Mouse (Mus musculus) layer of hippocampus, adult 8-10 months (tissue): ENCODE measurements around the gene Clcn1. TPM values are rescaled to one million over a fixed set of nuclear protein-coding genes. Genes with fewer than 3 reads are reported as not detected.

Experiments
- DNase-seq, 2 experiments: peaks; one replicate each; pipeline ENCODE4 v3.0.0; 2022; ENCODE audit warnings: low spot score in 2 of 2
- total RNA-seq, 4 experiments: library from RNA; stranded (reverse); gene quantifications; 2 replicates each; pipeline ENCODE4 v1.2.4; 2022

Gene Clcn1
- 1 to 10 TPM; 2.9 to 4.3 (median 3.4) TPM for total RNA-seq

DNA sequence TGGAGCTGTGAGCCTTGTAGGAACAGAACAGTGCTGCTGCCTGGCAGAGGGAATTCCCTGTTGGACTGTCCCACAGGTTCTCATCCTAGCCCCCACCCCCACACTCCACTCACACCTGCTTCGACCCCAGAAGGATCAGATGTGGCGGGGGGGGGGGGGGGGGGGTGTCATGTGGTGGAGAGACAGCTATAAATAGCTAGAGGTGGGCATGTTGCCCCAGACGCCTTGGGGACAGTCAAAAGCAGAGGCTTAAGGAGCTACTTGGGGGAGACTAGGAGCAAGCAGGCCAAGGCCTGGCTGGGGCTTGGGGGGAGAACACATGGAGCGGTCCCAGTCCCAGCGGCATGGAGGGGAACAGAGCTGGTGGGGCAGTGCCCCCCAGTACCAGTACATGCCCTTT lies at the start of gene Clcn1:
Clcn1 (plus strand) TSS at position 238 of the 400 bp plus-strand sequence.
- no peak for DNase-seq

DNA sequence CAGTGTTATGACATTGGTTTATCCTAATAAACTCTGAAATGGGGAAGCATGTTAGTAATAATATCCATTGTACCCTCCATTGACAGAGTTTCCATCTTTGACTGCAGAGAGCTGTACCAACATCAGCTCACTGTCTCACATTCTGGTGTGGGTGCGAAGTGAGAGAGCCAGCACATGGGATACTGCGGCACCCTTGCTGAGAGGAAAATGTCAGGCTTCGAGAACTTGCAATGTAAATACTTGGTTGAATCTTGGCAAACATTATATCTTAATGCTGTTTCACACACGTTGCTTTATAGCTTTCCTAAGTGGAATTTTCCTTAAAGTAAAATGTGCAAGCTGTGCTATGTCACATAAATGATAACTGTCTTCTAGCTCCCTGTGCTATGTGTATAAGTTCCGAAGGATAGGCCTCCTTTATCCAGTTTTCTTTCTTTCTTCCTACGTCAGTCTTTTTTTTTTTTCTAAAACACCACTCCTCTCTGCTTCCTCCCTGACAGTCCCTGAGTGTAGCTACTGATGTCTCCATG lies 49.1 kb upstream of the Clcn1 start:
- DNase-seq: no peak

- DNase-seq: no peak
Measured at GRCm38 (mm10) chr6:42241311-42242045, 45.0 kb upstream of the Clcn1 start.

- DNase-seq: peak; percentile 56 to 58
Measured at GRCm38 (mm10) chr6:42245711-42246353, 40.7 kb upstream of the Clcn1 start, which contains the start of gene Gstk1. Gene Gstk1 (plus strand): TSS chr6:42245935.

DNA sequence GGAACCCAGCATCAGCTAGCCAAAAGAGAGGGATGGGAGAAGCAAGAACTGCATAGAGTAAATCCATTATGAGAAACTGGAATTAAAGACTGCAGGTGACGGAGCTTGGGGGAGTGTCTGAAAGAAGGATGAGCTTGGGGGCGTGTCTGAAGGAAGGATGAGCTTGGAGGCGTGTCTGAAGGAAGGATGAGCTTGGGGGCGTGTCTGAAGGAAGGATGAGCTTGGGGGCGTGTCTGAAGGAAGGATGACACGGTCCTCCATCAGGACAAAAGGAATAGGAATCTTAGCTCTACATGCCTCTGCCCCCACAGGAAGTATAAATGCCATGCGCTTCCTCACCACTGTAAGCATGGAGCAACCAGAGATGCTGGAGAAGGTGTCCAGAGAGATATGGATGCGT lies 39.3 kb upstream of the Clcn1 start:
- DNase-seq: no peak

GRCm38 (mm10) chr6:42247981-42248380 lies 38.5 kb upstream of the Clcn1 start:
- no peak for DNase-seq

DNA sequence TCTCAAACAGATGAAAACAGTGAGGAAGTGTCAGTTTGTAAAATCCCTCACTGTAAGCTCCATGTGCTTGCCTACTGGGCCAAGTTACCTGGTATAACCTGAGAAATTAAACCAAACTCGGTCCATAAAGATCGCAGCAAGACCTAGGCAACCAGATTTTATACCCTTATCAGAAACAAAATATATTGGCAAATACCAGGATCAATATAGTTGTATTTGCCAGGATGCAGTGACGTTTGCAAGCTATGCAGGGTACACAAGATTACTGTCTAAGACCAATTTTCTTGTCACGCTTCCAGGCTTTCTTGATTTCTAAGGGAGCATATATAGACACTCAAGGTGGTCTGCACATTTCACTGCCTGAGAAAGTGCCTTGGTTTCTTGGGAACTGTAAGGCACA lies 34.7 kb upstream of the Clcn1 start:
- no peak for DNase-seq

DNA sequence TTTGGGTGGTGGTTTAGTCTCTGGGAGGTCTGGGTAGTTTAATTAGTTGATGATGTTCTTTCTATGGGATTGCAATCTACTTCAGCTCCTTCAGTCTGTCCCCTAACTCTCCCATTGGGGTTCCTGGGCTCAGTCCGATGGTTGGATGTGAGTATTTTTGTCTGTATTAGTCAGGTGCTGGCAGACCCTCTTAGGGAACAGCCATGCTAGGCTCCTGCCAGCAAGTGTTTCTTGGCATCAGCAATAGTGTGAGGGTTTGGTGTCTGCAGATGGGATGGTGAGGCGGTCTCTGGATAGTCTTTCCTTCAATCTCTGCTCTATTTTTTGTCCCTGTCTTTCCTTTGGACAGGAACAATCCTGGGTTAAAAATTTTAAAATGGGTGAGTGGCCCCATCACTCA lies 33.4 kb upstream of the Clcn1 start:
- no peak for DNase-seq

- DNase-seq: peak in 1 of 2 experiments; percentile 51
Measured at GRCm38 (mm10) chr6:42257303-42257863, 29.1 kb upstream of the Clcn1 start.

DNA sequence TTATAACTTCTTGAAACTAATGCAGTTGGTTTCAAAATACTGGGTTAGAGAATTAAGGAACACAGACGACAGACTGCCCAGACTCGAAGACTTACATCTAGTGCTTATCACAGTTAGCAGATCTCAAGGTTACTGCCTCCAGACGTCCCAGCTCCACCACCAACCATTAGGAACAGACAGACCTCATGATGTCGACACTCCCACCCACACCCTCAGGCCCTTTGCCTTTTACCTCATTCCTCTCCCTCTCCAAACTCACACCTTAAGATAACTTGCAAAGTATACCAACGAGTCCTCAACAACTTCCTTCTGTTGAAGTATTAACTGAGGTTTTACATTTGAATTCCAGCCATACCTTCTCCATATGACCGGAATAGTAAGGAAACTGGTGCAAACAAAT lies 26.1 kb upstream of the Clcn1 start:
- no peak for DNase-seq

DNA sequence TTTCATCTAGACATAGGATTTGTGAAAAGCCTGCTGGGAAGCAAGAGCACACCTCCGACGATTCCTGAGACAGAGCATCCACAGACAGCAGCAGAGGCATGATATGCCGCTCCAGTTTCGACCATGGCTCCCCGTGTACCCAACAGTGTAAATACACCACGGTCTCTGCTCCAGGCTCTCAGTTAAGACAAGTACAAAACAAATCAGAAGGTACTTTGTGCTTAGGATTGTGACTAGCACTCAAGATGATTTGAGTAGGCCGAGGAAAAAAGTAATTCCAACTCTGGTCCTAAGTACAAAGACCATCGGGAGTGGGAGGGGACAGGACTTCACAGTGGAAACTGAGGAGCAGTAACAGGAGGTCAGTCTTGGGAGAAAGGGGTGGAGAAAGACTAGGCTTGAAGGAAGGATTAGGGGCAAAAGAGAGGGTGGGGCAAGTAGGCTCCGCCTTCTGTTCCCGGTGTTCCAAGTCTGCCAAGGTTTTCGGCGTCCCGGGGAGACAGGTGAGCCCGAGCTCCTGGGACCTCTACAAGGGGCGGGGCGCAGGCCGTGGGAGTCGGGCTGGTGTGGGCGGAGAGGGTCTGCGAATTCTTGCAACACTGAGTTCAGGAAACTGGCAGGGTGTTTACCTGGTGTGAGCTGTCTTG lies 24.8 kb upstream of the Clcn1 start, which contains the start of gene Tmem139:
Tmem139 (plus strand) TSS at position 447 of the 647 bp plus-strand sequence.
- DNase-seq: no peak

DNA sequence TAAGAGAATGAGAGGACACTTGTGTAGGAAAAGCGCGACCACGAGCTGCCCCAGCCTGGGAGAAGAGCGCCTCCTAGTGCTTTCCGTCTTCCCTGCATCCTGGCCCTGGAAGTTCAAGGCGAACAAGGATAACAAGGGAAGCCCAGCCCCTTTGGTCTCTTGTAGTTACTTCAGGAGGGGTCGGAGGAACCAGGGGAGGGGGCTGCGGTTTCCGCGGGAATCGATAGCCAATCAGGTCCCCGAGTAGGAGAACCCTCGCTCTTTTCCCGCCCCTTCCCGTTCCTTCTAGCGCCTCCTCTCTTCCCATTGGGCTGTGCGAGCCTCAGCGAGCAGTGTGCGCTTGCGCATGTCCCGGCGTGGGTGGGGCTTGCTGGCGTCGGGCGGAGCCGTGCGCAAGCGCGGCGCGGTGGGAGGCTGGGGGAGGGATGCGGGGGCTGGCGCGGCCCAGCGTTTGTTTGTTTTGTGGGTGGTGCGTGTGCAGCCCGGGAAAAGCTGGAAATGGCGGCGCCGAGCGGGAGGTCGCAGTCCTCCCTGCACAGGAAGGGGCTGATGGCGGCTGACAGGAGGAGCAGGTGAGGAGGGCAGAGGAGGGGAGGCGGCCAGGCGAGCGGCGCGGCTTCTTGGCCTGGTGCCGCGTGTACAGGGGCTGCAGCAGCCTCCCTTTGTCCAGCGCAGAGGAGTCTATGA lies 21.7 kb upstream of the Clcn1 start, which contains the start of gene Casp2:
Casp2 (plus strand) TSS at position 360 of the 687 bp plus-strand sequence.
- DNase-seq: peak; percentile 98 to 99

DNA sequence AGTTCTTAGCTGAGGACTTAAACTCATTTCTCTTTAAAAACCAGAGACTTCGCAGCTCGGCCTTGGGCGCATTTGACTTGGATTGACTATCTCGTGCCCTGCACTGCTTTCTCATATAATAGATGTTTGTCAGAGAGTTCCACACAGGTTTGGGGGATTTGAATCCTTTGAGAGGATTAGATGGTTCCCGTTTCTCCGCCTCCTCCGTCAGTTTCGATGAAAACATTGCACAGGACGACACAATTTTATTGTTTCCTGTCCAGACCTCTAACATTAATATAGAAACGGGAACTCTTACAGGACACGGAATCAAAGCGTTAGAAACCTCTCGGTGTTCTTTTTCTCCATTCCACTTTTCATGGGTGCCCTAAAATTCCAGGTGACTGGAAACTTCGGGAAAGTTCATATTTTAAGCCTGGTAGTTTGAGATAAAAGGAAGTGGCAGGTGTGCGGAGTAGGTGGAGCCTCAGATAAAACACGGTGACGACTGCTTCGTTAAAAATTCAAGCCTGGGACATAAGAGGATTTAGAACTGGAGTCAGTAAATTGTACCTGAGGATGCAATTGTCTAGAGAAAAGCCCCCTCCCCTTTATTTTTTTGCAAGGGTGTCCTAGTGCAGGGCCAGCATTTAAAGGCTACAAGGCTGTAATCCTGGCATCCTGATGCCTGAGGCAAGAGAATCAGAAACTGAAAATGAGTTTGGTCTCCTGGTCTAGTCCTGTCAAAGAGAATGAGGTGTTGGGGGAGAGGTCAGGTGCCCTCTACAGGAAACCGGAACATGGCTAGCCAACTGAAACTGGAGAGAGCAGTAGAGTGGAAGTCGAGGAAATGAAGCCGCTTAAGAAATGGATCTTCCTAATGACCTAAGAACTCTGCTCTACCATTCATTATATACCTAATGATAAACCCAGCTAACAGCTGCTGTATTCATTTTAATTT lies 20.8 kb upstream of the Clcn1 start:
- DNase-seq: no peak

DNA sequence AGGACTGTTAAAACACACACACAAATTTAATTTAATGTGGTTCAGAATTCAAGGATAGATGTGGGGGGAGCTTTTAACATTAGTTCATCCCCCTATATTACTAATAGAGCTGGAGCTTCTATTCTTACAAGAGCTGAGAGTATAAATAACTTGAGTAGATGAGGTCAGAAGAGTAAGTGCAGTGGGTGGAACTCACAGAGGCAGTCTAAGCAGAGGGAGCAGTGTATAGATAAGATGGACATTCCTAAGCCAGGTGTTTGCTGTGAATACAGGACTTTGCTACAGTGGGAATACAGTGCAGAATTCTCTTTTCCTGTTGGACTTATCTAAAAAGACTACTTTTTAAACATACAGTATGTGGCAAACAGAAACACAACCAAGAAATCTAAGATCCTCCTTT lies 15.7 kb upstream of the Clcn1 start:
- no peak for DNase-seq

GRCm38 (mm10) chr6:42276151-42276550 lies 10.3 kb upstream of the Clcn1 start:
- DNase-seq: no peak

DNA sequence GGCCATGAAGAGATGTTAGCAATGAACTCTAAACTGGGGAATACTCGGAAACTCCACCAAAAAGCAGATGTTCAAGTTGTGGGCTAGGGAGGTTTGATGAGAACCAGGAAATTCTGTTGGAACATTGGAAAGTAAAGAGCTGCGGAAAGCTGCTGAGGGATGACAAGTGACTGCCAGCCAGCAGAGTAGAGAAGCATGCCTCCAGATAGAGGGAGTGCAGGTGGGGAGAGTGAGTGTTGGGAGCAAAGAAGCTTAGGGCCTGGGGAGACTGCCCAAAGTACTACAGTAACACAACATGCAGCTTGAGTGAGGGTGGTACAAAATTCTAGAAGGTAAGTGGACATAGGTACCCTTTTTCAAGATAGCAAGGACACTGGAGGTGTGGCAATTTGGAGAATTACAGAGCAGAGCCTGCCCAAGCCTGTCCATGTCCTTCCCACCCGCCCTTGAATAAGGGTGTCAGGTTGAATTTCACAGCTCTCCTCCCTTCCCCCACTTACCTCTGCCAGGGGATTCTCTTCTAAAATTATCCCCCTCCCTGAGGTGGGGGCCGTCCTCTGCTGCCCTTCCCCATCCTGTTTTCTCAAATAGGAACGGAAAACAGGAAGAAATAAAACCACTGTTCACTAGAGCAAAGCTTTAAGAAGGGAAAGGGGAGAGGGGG lies 3.5 kb upstream of the Clcn1 start:
- no peak for DNase-seq

- no peak for DNase-seq
Measured at GRCm38 (mm10) chr6:42287562-42287961, 1.1 kb downstream of the Clcn1 start.

- no peak for DNase-seq
Measured at GRCm38 (mm10) chr6:42293327-42293726, 6.8 kb downstream of the Clcn1 start.

GRCm38 (mm10) chr6:42295549-42296094 lies 9.1 kb downstream of the Clcn1 start:
- DNase-seq: no peak
